Mouse (Mus musculus) intestine, embryonic 14.5 days (tissue): ENCODE data around the gene Ccdc125. TPM values are rescaled to one million over a fixed set of nuclear protein-coding genes. Genes with fewer than 3 reads are reported as not detected.

ENCODE experiments used
- ATAC-seq: fragments of 200-750 bp; cut with Nextera tagmentation; replicated peaks from 2 replicates; pipeline ENCODE4 v1.8.0; 2017; ENCODE audit warnings: low read depth, moderate number of reproducible peaks, moderate TSS enrichment, moderate library complexity; ENCODE audit not compliant: low FRiP score, low TSS enrichment
- DNase-seq: peaks from one replicate; pipeline ENCODE4 v3.0.0-alpha.2; 2018; ENCODE audit warnings: low spot score
- H3K27ac ChIP-seq: fragments of 300-500 bp; sonication (generic); 2 replicates; pipeline ENCODE4 v1.5.1; 2014; ENCODE audit warnings: low read depth, mild to moderate bottlenecking, control low read depth
- H3K27me3 ChIP-seq: fragments of 300-500 bp; sonication (generic); replicated peaks from 2 replicates; pipeline ENCODE4 v1.6.1; 2014; ENCODE audit warnings: low read length, control low read depth; ENCODE audit not compliant: control insufficient read depth, insufficient read depth
- H3K36me3 ChIP-seq: fragments of 300-500 bp; sonication (generic); 2 replicates; pipeline ENCODE4 v1.6.1; 2014; ENCODE audit warnings: low read length, control low read depth; ENCODE audit not compliant: control insufficient read depth, insufficient read depth
- H3K4me1 ChIP-seq: fragments of 300-500 bp; sonication (generic); replicated peaks from 2 replicates; pipeline ENCODE4 v1.6.1; 2014; ENCODE audit warnings: low read length, control low read depth, mixed read lengths; ENCODE audit not compliant: control insufficient read depth, insufficient read depth
- H3K4me2 ChIP-seq: fragments of 300-500 bp; sonication (generic); 2 replicates; pipeline ENCODE4 v1.6.1; 2014; ENCODE audit warnings: low read length
- H3K4me3 ChIP-seq: fragments of 300-500 bp; sonication (generic); 2 replicates; pipeline ENCODE4 v1.5.1; 2014; ENCODE audit warnings: low read depth, low read length, control low read depth, mixed read lengths
- H3K9ac ChIP-seq: fragments of 300-500 bp; sonication (generic); 2 replicates; pipeline ENCODE4 v1.6.1; 2014; ENCODE audit warnings: mild to moderate bottlenecking, low read length
- H3K9me3 ChIP-seq: fragments of 300-500 bp; sonication (generic); 2 replicates; pipeline ENCODE4 v1.6.1; 2016; ENCODE audit warnings: low read length, control low read depth; ENCODE audit not compliant: control insufficient read depth
- WGBS: fragments of 180-500 bp; shearing (Covaris S2); extraction: QIAGEN DNeasy Blood & Tissue Kit; methylation state at CpG from one replicate; pipeline ENCODE4 v1.1.7; 2014; 5-methylcytosine and 5-hydroxymethylcytosine counted together
- polyA plus RNA-seq: library from polyadenylated mRNA; unstranded; fragments of >200 nt; fragmentation: Nextera tagmentation; extraction: Ambion mirVana; gene quantifications from 2 replicates; pipeline ENCODE4 v1.2.1, GENCODE M21; 2014

Ccdc125 gene
- polyA plus RNA-seq, 1 experiment from 2014 or later, result 10.1 TPM

- Histone ChIP-seq H3K36me3 (peaks cover 24% of the 10 kb centered on the region), H3K27me3 (no peaks in the 10 kb centered on the region), H3K4me2 (no peak overlapping the region), H3K9ac (no peak overlapping the region), H3K27ac (no peak overlapping the region), H3K9me3 (no peaks in the 10 kb centered on the region), H3K4me1 (no peaks in the 10 kb centered on the region), H3K4me3 (no peak overlapping the region)
- DNase-seq (no peak), ATAC-seq (no peak)
- WGBS, result 94% methylated on average over 5 of the region's 5 CpGs
Observed at GRCm38 (mm10) chr13:100658091-100658490, 11.4 kb upstream of the Ccdc125 start.

DNA sequence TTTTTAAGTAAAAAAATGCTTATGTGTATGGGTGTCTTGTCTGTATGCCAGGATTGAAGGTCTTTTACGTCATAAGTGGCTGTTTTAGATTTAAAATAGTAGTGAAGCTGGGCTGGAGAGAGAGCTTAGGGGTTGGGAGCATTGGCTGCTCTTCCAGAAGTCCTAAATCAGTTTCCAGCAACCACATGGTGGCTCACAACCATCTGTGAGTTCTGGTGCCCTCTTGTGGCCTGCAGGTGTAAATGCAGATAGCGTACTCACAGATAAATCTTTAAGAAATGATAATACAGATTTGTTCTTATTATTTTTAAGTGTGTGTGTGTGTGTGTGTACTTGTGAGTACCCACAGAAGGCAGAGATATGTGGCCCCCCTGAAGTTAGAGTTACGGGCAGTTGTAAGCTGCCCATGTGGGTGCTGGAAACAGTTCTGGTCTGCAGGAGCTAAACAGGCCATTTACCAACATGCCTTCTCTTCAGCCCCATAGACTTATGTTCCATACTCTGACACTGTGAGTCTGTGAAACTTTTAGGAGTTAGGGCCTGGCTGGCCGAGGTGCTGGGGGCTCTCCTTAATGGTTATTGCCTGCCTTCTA lies 9.6 kb upstream of the Ccdc125 start:
- DNase-seq (peak; percentile 71), ATAC-seq (no peak; the same call in 1 of the 2 replicates)
- Histone ChIP-seq H3K4me1 (no peaks in the 10 kb centered on the region), H3K9ac (no peak overlapping the region), H3K27me3 (no peaks in the 10 kb centered on the region), H3K27ac (no peak overlapping the region), H3K4me2 (no peak overlapping the region), H3K9me3 (no peaks in the 10 kb centered on the region), H3K4me3 (no peak overlapping the region), H3K36me3 (peaks cover 16% of the 10 kb centered on the region)
- WGBS, result 37% methylated on average over 4 of the region's 4 CpGs

DNA sequence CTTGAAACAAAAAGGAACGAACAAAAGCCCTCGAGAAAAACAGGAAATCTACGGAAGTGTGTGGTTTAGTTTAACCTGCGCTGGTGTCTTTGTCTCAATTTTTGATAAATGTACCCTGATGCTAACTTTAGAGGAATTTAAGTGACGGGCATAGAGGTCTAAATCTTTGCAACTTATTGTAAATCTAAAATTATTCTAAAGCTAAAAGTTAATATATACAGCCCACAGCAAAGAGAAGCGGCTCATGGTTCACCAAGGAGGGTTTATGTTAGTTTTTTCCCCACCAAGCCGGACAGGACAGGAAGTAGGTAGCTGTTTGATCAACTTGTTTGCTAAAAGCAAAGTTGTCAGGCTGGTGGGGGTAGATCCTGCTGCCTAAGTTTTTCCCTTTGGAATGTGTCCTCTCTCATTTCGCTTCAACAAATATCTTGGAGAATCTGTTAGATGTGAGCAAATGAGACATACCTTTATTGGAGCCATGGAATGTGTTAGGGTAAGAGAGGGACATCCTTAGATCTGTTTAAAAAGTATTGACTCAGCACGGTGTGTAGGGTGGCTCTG lies 744 bp downstream of the Ccdc125 start:
- Histone ChIP-seq H3K36me3 (peaks cover 10% of the 10 kb centered on the region), H3K4me1 (no peaks in the 10 kb centered on the region), H3K27ac (peak overlapping the region; percentile 82), H3K9ac (peak overlapping the region; percentile 40), H3K4me3 (peak overlapping the region; percentile 47), H3K4me2 (peak overlapping the region; percentile 65), H3K9me3 (peaks cover 4% of the 10 kb centered on the region; the same call in 1 of the 2 replicates), H3K27me3 (no peaks in the 10 kb centered on the region)
- WGBS, result 37% methylated on average over 9 of the region's 9 CpGs
- ATAC-seq, result no peak
- DNase-seq, result peak; percentile 59

GRCm38 (mm10) chr13:100675936-100676635 lies 6.6 kb downstream of the Ccdc125 start:
- Histone ChIP-seq H3K36me3 (no peaks in the 10 kb centered on the region), H3K4me3 (no peak overlapping the region), H3K27me3 (no peaks in the 10 kb centered on the region), H3K27ac (no peak overlapping the region), H3K4me1 (no peaks in the 10 kb centered on the region), H3K9me3 (peaks cover 4% of the 10 kb centered on the region; the same call in 1 of the 2 replicates), H3K9ac (no peak overlapping the region), H3K4me2 (no peak overlapping the region)
- no peak for DNase-seq
- ATAC-seq, result no peak
- 80% methylated on average over 15 of the region's 15 CpGs for WGBS

GRCm38 (mm10) chr13:100681615-100682014 lies 12.1 kb downstream of the Ccdc125 start:
- H3K4me3 ChIP-seq, result no peak overlapping the region
- no peak overlapping the region for H3K4me2 ChIP-seq
- no peak for DNase-seq
- no peak for ATAC-seq
- no peaks in the 10 kb centered on the region for H3K27me3 ChIP-seq
- no peaks in the 10 kb centered on the region; the same call in 1 of the 2 replicates for H3K36me3 ChIP-seq
- no peaks in the 10 kb centered on the region for H3K4me1 ChIP-seq
- no peak overlapping the region for H3K27ac ChIP-seq
- 84% methylated on average over 8 of the region's 8 CpGs for WGBS
- H3K9me3 ChIP-seq, result no peaks in the 10 kb centered on the region
- no peak overlapping the region for H3K9ac ChIP-seq

GRCm38 (mm10) chr13:100682837-100683236 lies 13.3 kb downstream of the Ccdc125 start:
- WGBS, result 78% methylated on average over 2 of the region's 2 CpGs
- Histone ChIP-seq H3K9me3 (no peaks in the 10 kb centered on the region), H3K9ac (no peak overlapping the region), H3K4me3 (no peak overlapping the region), H3K27ac (no peak overlapping the region), H3K4me2 (no peak overlapping the region), H3K4me1 (no peaks in the 10 kb centered on the region), H3K36me3 (no peaks in the 10 kb centered on the region; the same call in 1 of the 2 replicates), H3K27me3 (no peaks in the 10 kb centered on the region)
- ATAC-seq, result no peak
- DNase-seq, result no peak

- WGBS, result 70% methylated on average over 2 of the region's 2 CpGs
Observed at GRCm38 (mm10) chr13:100684355-100684754, 14.8 kb downstream of the Ccdc125 start.

GRCm38 (mm10) chr13:100687513-100687912 lies 18.0 kb downstream of the Ccdc125 start:
- Histone ChIP-seq H3K4me3 (no peak overlapping the region), H3K9me3 (no peaks in the 10 kb centered on the region), H3K36me3 (no peaks in the 10 kb centered on the region; the same call in 1 of the 2 replicates), H3K4me2 (no peak overlapping the region), H3K9ac (no peak overlapping the region), H3K27ac (no peak overlapping the region), H3K4me1 (no peaks in the 10 kb centered on the region), H3K27me3 (no peaks in the 10 kb centered on the region)
- ATAC-seq (no peak), DNase-seq (no peak)
- WGBS, result 68% methylated on average over 7 of the region's 7 CpGs

More at GRCm38 (mm10) chr13:100684355-100684754, 14.8 kb downstream of the Ccdc125 start:
- Histone ChIP-seq H3K4me3 (no peak overlapping the region), H3K9me3 (no peaks in the 10 kb centered on the region), H3K9ac (no peak overlapping the region), H3K27me3 (no peaks in the 10 kb centered on the region), H3K36me3 (no peaks in the 10 kb centered on the region; the same call in 1 of the 2 replicates), H3K4me1 (no peaks in the 10 kb centered on the region), H3K4me2 (no peak overlapping the region), H3K27ac (no peak overlapping the region)
- DNase-seq (no peak), ATAC-seq (no peak)
